Mouse (Mus musculus): Measurements from ENCODE around the gene Cyp2e1. TPM values are rescaled to one million over a fixed set of nuclear protein-coding genes. Genes with fewer than 3 reads are reported as not detected.

The Cyp2e1 gene
- polyA plus RNA-seq, 1 experiment from 2014 or later: not detected

DNA sequence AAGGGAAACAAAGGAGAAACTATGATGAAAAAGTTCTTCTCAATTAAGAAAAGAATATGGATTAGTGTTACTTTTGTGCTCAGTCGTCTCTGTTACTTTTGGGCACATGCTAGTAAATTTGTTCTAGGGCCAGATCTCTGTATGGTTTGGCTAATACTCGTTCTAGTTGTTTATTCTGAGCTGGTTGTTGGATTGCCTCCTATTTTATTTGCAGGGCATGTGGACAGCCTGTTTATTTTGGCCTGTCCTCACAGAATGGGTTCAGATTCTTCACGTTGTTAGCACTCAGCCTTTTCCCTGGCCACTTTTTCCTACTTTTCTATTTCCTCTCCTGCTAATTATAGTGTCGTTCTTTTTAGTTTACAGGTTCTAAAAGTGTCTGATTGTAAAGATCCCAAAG lies 30.0 kb downstream of the Cyp2e1 start:
- DNase-seq (ENCODE audit: low spot score) (no peak), ATAC-seq (replicated peaks; ENCODE audit: low FRiP score) (no peak)
- Histone ChIP-seq H3K36me3 (ENCODE audit: control insufficient read depth, insufficient read depth, low read length) (no peaks in the 10 kb centered on the region), H3K4me2 (no peak overlapping the region), H3K9ac (ENCODE audit: low read depth, low read length) (no peak overlapping the region), H3K9me3 (ENCODE audit: control insufficient read depth, low read length) (no peaks in the 10 kb centered on the region), H3K4me1 (replicated peaks; ENCODE audit: control insufficient read depth, insufficient read depth, low read length) (no peaks in the 10 kb centered on the region), H3K4me3 (ENCODE audit: low read depth, low read length) (no peak overlapping the region), H3K27me3 (replicated peaks; ENCODE audit: control insufficient read depth, insufficient read depth, low read length) (no peaks in the 10 kb centered on the region), H3K27ac (ENCODE audit: low read depth, low read length) (no peak overlapping the region)
- 70% methylated on average over 4 of the region's 4 CpGs for WGBS

DNA sequence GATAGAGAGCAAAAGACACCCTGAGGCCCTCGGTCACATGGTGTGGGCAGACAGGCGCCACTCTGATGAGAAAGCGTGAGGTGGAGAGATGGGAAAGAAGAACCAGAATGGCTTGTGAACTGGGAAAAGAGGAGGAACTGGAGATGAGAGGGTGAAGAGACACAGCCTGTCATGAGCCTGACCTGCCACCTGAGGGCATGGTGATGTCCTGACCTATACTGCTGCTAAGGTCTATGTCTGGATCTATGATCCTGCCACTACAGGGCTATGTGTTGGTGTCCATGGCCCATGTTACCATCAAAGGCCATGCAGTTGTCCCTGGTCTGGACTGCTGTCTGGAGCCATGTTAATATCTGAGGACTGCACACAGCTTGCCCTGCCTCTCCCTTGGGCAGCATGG lies 34.1 kb downstream of the Cyp2e1 start:
- ATAC-seq (replicated peaks; ENCODE audit: low FRiP score) (peak; percentile 43; the same call in 1 of the 2 replicates), DNase-seq (ENCODE audit: low spot score) (no peak)
- no peak overlapping the region for H3K4me3 ChIP-seq (ENCODE audit: low read depth, low read length)
- H3K27ac ChIP-seq (ENCODE audit: low read depth, low read length): no peak overlapping the region
- H3K9me3 ChIP-seq (ENCODE audit: control insufficient read depth, low read length): no peaks in the 10 kb centered on the region
- no peak overlapping the region for H3K9ac ChIP-seq (ENCODE audit: low read depth, low read length)
- no peaks in the 10 kb centered on the region for H3K4me1 ChIP-seq (replicated peaks; ENCODE audit: control insufficient read depth, insufficient read depth, low read length)
- no peaks in the 10 kb centered on the region for H3K27me3 ChIP-seq (replicated peaks; ENCODE audit: control insufficient read depth, insufficient read depth, low read length)
- no peak overlapping the region for H3K4me2 ChIP-seq
- no peaks in the 10 kb centered on the region for H3K36me3 ChIP-seq (ENCODE audit: control insufficient read depth, insufficient read depth, low read length)
- WGBS: 80% methylated on average over 3 of the region's 3 CpGs

DNA sequence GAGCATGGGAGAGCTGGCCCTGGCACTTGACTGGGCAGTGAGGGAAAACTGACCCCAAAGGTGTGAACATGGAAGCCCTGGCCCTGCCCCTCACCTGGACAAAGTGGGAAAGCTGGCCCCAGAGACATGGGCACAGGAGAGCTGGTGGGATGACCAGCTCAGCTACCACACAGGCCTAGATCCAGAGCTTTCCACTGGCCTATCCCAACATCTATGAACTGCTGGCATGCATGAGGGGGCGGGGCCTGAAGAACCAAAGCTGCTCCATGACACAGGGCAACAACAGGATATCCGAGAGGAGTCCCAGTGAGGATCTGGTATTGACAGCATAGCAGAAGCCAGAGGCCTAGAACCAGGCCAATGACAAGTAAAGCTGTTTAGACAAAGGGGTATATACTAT lies 34.7 kb downstream of the Cyp2e1 start:
- Histone ChIP-seq H3K4me1 (replicated peaks; ENCODE audit: control insufficient read depth, insufficient read depth, low read length) (no peaks in the 10 kb centered on the region), H3K36me3 (ENCODE audit: control insufficient read depth, insufficient read depth, low read length) (no peaks in the 10 kb centered on the region), H3K27ac (ENCODE audit: low read depth, low read length) (no peak overlapping the region), H3K27me3 (replicated peaks; ENCODE audit: control insufficient read depth, insufficient read depth, low read length) (no peaks in the 10 kb centered on the region), H3K4me3 (ENCODE audit: low read depth, low read length) (no peak overlapping the region), H3K9me3 (ENCODE audit: control insufficient read depth, low read length) (no peaks in the 10 kb centered on the region), H3K9ac (ENCODE audit: low read depth, low read length) (no peak overlapping the region), H3K4me2 (no peak overlapping the region)
- WGBS: 53% methylated on average over 2 of the region's 2 CpGs
- no peak for ATAC-seq (replicated peaks; ENCODE audit: low FRiP score)
- no peak for DNase-seq (ENCODE audit: low spot score)

GRCm38 (mm10) chr7:140802629-140803028 lies 39.1 kb downstream of the Cyp2e1 start:
- DNase-seq (ENCODE audit: low spot score): no peak
- 73% methylated on average over 6 of the region's 6 CpGs for WGBS
- no peak for ATAC-seq (replicated peaks; ENCODE audit: low FRiP score)
- H3K4me2 ChIP-seq: no peak overlapping the region
- no peak overlapping the region for H3K9ac ChIP-seq (ENCODE audit: low read depth, low read length)
- H3K9me3 ChIP-seq (ENCODE audit: control insufficient read depth, low read length): no peaks in the 10 kb centered on the region
- H3K36me3 ChIP-seq (ENCODE audit: control insufficient read depth, insufficient read depth, low read length): no peaks in the 10 kb centered on the region
- H3K4me3 ChIP-seq (ENCODE audit: low read depth, low read length): no peak overlapping the region
- H3K4me1 ChIP-seq (replicated peaks; ENCODE audit: control insufficient read depth, insufficient read depth, low read length): no peaks in the 10 kb centered on the region
- H3K27me3 ChIP-seq (replicated peaks; ENCODE audit: control insufficient read depth, insufficient read depth, low read length): no peaks in the 10 kb centered on the region
- no peak overlapping the region for H3K27ac ChIP-seq (ENCODE audit: low read depth, low read length)

- no peak overlapping the region for H3K4me3 ChIP-seq (ENCODE audit: low read depth, low read length)
- H3K4me1 ChIP-seq (replicated peaks; ENCODE audit: control insufficient read depth, insufficient read depth, low read length): no peaks in the 10 kb centered on the region
- H3K36me3 ChIP-seq (ENCODE audit: control insufficient read depth, insufficient read depth, low read length): no peaks in the 10 kb centered on the region
- no peak overlapping the region for H3K4me2 ChIP-seq
- H3K27ac ChIP-seq (ENCODE audit: low read depth, low read length): no peak overlapping the region
- no peak overlapping the region for H3K9ac ChIP-seq (ENCODE audit: low read depth, low read length)
- H3K9me3 ChIP-seq (ENCODE audit: control insufficient read depth, low read length): no peaks in the 10 kb centered on the region
- ATAC-seq (replicated peaks; ENCODE audit: low FRiP score) (peak; percentile 69), DNase-seq (ENCODE audit: low spot score) (no peak)
- WGBS: 19% methylated on average over 1 of the region's 1 CpGs
- no peaks in the 10 kb centered on the region for H3K27me3 ChIP-seq (replicated peaks; ENCODE audit: control insufficient read depth, insufficient read depth, low read length)
Measured at GRCm38 (mm10) chr7:140805704-140806103, 42.2 kb downstream of the Cyp2e1 start.

DNA sequence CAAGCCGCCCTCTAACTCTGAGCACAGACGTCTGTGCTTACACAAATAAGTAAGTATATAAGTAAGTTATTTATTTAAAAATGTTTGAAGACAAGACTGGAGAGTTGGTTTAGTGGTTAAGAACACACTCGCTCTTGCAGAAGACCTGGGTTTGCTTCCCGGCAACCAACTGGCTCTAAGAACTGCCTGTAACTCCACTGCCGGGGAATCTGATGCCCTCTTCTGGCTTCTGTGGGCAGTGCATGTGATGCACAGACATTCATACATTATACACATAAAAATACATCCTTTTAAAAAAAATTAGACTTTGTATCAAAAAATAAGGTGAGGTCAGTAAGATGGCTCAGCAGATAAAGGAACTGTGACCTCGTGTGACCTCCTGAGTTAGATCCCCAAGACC lies 47.0 kb downstream of the Cyp2e1 start:
- no peaks in the 10 kb centered on the region for H3K9me3 ChIP-seq (ENCODE audit: control insufficient read depth, low read length)

DNA sequence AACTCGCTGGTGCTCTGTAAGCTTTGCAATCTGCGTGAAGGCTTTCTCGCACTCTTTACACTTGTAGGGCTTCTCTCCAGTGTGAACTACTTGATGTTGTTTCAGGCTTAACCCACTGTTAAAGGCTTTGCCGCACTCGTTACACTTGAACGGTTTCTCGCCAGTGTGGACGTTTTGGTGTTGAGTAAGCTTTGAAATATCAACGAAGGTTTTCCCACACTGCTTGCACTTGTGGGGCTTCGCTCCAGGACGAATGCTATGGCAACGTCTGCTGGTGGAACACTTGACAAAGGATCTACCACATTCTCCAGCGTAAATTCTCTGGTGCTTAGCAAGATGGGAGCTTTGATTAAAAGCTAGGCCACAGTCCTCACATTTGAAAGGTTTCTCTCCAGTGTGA lies 48.2 kb downstream of the Cyp2e1 start:
- DNase-seq (ENCODE audit: low spot score) (no peak), ATAC-seq (replicated peaks; ENCODE audit: low FRiP score) (no peak)
- no peak overlapping the region for H3K4me3 ChIP-seq (ENCODE audit: low read depth, low read length)
- H3K9ac ChIP-seq (ENCODE audit: low read depth, low read length): no peak overlapping the region
- H3K9me3 ChIP-seq (ENCODE audit: control insufficient read depth, low read length): no peaks in the 10 kb centered on the region
- H3K36me3 ChIP-seq (ENCODE audit: control insufficient read depth, insufficient read depth, low read length): no peaks in the 10 kb centered on the region
- H3K4me2 ChIP-seq: no peak overlapping the region
- 83% methylated on average over 13 of the region's 13 CpGs for WGBS
- no peaks in the 10 kb centered on the region for H3K4me1 ChIP-seq (replicated peaks; ENCODE audit: control insufficient read depth, insufficient read depth, low read length)
- H3K27ac ChIP-seq (ENCODE audit: low read depth, low read length): no peak overlapping the region
- H3K27me3 ChIP-seq (replicated peaks; ENCODE audit: control insufficient read depth, insufficient read depth, low read length): no peaks in the 10 kb centered on the region

More for the DNA sequence above, 47.0 kb downstream of the Cyp2e1 start:
- WGBS: 90% methylated on average over 6 of the region's 6 CpGs
- no peak for ATAC-seq (replicated peaks; ENCODE audit: low FRiP score)
- Histone ChIP-seq H3K9ac (ENCODE audit: low read depth, low read length) (no peak overlapping the region), H3K36me3 (ENCODE audit: control insufficient read depth, insufficient read depth, low read length) (no peaks in the 10 kb centered on the region), H3K4me3 (ENCODE audit: low read depth, low read length) (no peak overlapping the region), H3K4me2 (no peak overlapping the region), H3K27me3 (replicated peaks; ENCODE audit: control insufficient read depth, insufficient read depth, low read length) (no peaks in the 10 kb centered on the region), H3K27ac (ENCODE audit: low read depth, low read length) (no peak overlapping the region), H3K4me1 (replicated peaks; ENCODE audit: control insufficient read depth, insufficient read depth, low read length) (no peaks in the 10 kb centered on the region)
- no peak for DNase-seq (ENCODE audit: low spot score)

DNA sequence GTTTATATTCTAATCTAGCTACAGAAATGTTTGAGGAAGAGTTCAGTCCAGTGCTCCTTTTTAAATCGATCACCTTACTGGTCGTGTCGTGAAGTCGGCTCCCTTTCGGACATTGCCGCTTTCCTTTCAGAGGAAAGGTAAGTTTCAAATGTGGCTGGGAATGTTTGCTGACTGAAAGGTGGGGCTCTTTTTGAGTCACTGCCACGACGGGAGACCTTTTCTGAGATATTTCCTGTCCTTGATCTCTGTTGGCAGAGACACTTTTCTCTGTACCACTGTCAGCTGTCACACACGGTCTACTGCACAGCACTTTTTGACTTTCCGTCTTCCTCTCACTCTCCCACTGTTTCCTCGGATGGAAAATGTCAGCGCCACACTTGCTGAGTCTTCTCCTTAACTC lies 49.3 kb downstream of the Cyp2e1 start:
- DNase-seq (ENCODE audit: low spot score): no peak
- Histone ChIP-seq H3K4me3 (ENCODE audit: low read depth, low read length) (no peak overlapping the region), H3K4me2 (no peak overlapping the region), H3K9me3 (ENCODE audit: control insufficient read depth, low read length) (no peaks in the 10 kb centered on the region), H3K36me3 (ENCODE audit: control insufficient read depth, insufficient read depth, low read length) (no peaks in the 10 kb centered on the region), H3K4me1 (replicated peaks; ENCODE audit: control insufficient read depth, insufficient read depth, low read length) (no peaks in the 10 kb centered on the region), H3K9ac (ENCODE audit: low read depth, low read length) (no peak overlapping the region), H3K27ac (ENCODE audit: low read depth, low read length) (no peak overlapping the region), H3K27me3 (replicated peaks; ENCODE audit: control insufficient read depth, insufficient read depth, low read length) (no peaks in the 10 kb centered on the region)
- WGBS: 89% methylated on average over 12 of the region's 12 CpGs
- no peak for ATAC-seq (replicated peaks; ENCODE audit: low FRiP score)

GRCm38 (mm10) chr7:140820173-140820572 lies 56.6 kb downstream of the Cyp2e1 start:
- Histone ChIP-seq H3K4me3 (ENCODE audit: low read depth, low read length) (no peak overlapping the region), H3K4me2 (no peak overlapping the region), H3K27ac (ENCODE audit: low read depth, low read length) (no peak overlapping the region), H3K9ac (ENCODE audit: low read depth, low read length) (no peak overlapping the region), H3K27me3 (replicated peaks; ENCODE audit: control insufficient read depth, insufficient read depth, low read length) (no peaks in the 10 kb centered on the region), H3K36me3 (ENCODE audit: control insufficient read depth, insufficient read depth, low read length) (no peaks in the 10 kb centered on the region), H3K9me3 (ENCODE audit: control insufficient read depth, low read length) (no peaks in the 10 kb centered on the region), H3K4me1 (replicated peaks; ENCODE audit: control insufficient read depth, insufficient read depth, low read length) (no peaks in the 10 kb centered on the region)
- DNase-seq (ENCODE audit: low spot score) (peak; percentile 15), ATAC-seq (replicated peaks; ENCODE audit: low FRiP score) (no peak; the same call in 1 of the 2 replicates)
- 82% methylated on average over 4 of the region's 4 CpGs for WGBS

Measured in liver, embryonic 11.5 days (tissue).